Mouse (Mus musculus): Measurements from ENCODE around the gene Ddx23. TPM values are rescaled to one million over a fixed set of nuclear protein-coding genes. Genes with fewer than 3 reads are reported as not detected.

The Ddx23 gene
- total RNA-seq, 2 experiments from 2014 or later, result 75.5 to 84.3 TPM

- no peak for DNase-seq
These were observed 12.4 kb upstream of the Ddx23 start for GRCm38 (mm10) chr15:98674994-98675545.

GRCm38 (mm10) chr15:98674284-98674993 is 11.7 kb upstream of the Ddx23 start:
- no peak for DNase-seq

- DNase-seq, result no peak
These were observed 11.0 kb upstream of the Ddx23 start for GRCm38 (mm10) chr15:98673732-98674131.

- peak; percentile 62 for DNase-seq
These were observed 9.9 kb upstream of the Ddx23 start for GRCm38 (mm10) chr15:98672592-98672991.

GRCm38 (mm10) chr15:98664042-98664907 is 1.6 kb upstream of the Ddx23 start:
- no peak for DNase-seq

GRCm38 (mm10) chr15:98662198-98662566 is 512 bp downstream of the Ddx23 start:
- DNase-seq, result no peak

GRCm38 (mm10) chr15:98656982-98657751 is 5.5 kb downstream of the Ddx23 start:
- DNase-seq, result no peak

- DNase-seq, result no peak
These were observed 10.5 kb downstream of the Ddx23 start for GRCm38 (mm10) chr15:98652174-98652573.

GRCm38 (mm10) chr15:98651431-98651830 is 11.3 kb downstream of the Ddx23 start:
- no peak for DNase-seq

- no peak for DNase-seq
These were observed 14.6 kb downstream of the Ddx23 start for GRCm38 (mm10) chr15:98648071-98648470.

- no peak for DNase-seq
These were observed 15.4 kb downstream of the Ddx23 start for GRCm38 (mm10) chr15:98647308-98647707.

GRCm38 (mm10) chr15:98646737-98647136 is 16.0 kb downstream of the Ddx23 start:
- no peak for DNase-seq

GRCm38 (mm10) chr15:98645057-98646026 is 17.4 kb downstream of the Ddx23 start:
- DNase-seq, result no peak

- DNase-seq, result no peak
These were observed 18.3 kb downstream of the Ddx23 start for GRCm38 (mm10) chr15:98644406-98644805.

GRCm38 (mm10) chr15:98640157-98640556 is 22.5 kb downstream of the Ddx23 start:
- no peak for DNase-seq

GRCm38 (mm10) chr15:98637155-98637554 is 25.5 kb downstream of the Ddx23 start:
- DNase-seq, result no peak

GRCm38 (mm10) chr15:98636517-98636916 is 26.2 kb downstream of the Ddx23 start:
- DNase-seq, result no peak

- DNase-seq, result peak; percentile 36 to 70
These were observed 27.3 kb downstream of the Ddx23 start for GRCm38 (mm10) chr15:98635291-98635841.

- DNase-seq, result peak; percentile 86 to 93
These were observed 28.1 kb downstream of the Ddx23 start for GRCm38 (mm10) chr15:98634541-98635081.

GRCm38 (mm10) chr15:98633822-98634470 is 28.7 kb downstream of the Ddx23 start:
- DNase-seq, result no peak

Measured in adrenal gland, postnatal 36 days (tissue).